Mouse (Mus musculus) macrophage (primary cell): ENCODE measurements around the gene Zfp831. TPM values are rescaled to one million over a fixed set of nuclear protein-coding genes. Genes with fewer than 3 reads are reported as not detected.

Experiments used
- H3K27ac ChIP-seq: fragments of 350-480 bp; formaldehyde crosslinking; 2 replicates; pipeline ENCODE4 v1.9.0; 2021
- H3K36me3 ChIP-seq: fragments of 350-480 bp; formaldehyde crosslinking; 2 replicates; pipeline ENCODE4 v1.9.0; 2021; ENCODE audit errors: inconsistent target
- H3K4me3 ChIP-seq: fragments of 350-480 bp; formaldehyde crosslinking; 2 replicates; pipeline ENCODE4 v1.9.0; 2021; ENCODE audit errors: inconsistent target
- H3K79me2 ChIP-seq: fragments of 350-480 bp; formaldehyde crosslinking; 2 replicates; pipeline ENCODE4 v1.9.0; 2021; ENCODE audit errors: inconsistent target
- WGBS: methylation state at CpG from one replicate; pipeline ENCODE4 v1.1.7; 2026; ENCODE audit warnings: inconsistent platforms; ENCODE audit not compliant: missing documents; 5-methylcytosine and 5-hydroxymethylcytosine counted together
- polyA plus RNA-seq: library from polyadenylated mRNA; stranded (reverse); fragments of 250-400 nt; gene quantifications from 3 replicates; pipeline ENCODE4 v1.2.4, GENCODE M21; 2018; ENCODE audit warnings: inconsistent platforms

Zfp831 gene
- polyA plus RNA-seq, 1 experiment from 2014 or later: 0.03 TPM

- no peaks in the 10 kb centered on the region for H3K79me2 ChIP-seq
- H3K27ac ChIP-seq: no peak overlapping the region
- H3K4me3 ChIP-seq: no peak overlapping the region
- WGBS: 77% methylated on average over 8 of the region's 8 CpGs
- H3K36me3 ChIP-seq: no peaks in the 10 kb centered on the region
Observed at GRCm38 (mm10) chr2:174613221-174613620, 30.1 kb upstream of the Zfp831 start.

GRCm38 (mm10) chr2:174613921-174614441 is 29.4 kb upstream of the Zfp831 start:
- WGBS: 1% methylated on average over 11 of the region's 11 CpGs
- Histone ChIP-seq H3K27ac (no peak overlapping the region), H3K36me3 (no peaks in the 10 kb centered on the region), H3K4me3 (no peak overlapping the region), H3K79me2 (no peaks in the 10 kb centered on the region)

GRCm38 (mm10) chr2:174621881-174622280 is 21.5 kb upstream of the Zfp831 start:
- Histone ChIP-seq H3K4me3 (no peak overlapping the region), H3K79me2 (no peaks in the 10 kb centered on the region), H3K27ac (no peak overlapping the region), H3K36me3 (no peaks in the 10 kb centered on the region)
- 90% methylated on average over 7 of the region's 7 CpGs for WGBS

- H3K79me2 ChIP-seq: no peaks in the 10 kb centered on the region
- no peak overlapping the region for H3K4me3 ChIP-seq
- WGBS: 92% methylated on average over 7 of the region's 7 CpGs
- H3K27ac ChIP-seq: no peak overlapping the region
- no peaks in the 10 kb centered on the region for H3K36me3 ChIP-seq
Observed at GRCm38 (mm10) chr2:174624430-174624829, 18.9 kb upstream of the Zfp831 start.

- WGBS: 90% methylated on average over 8 of the region's 8 CpGs
- H3K36me3 ChIP-seq: no peaks in the 10 kb centered on the region
- no peak overlapping the region for H3K4me3 ChIP-seq
- no peaks in the 10 kb centered on the region for H3K79me2 ChIP-seq
- H3K27ac ChIP-seq: no peak overlapping the region
Observed at GRCm38 (mm10) chr2:174627021-174627420, 16.3 kb upstream of the Zfp831 start.

GRCm38 (mm10) chr2:174629299-174629850 is 14.0 kb upstream of the Zfp831 start:
- Histone ChIP-seq H3K36me3 (no peaks in the 10 kb centered on the region), H3K4me3 (no peak overlapping the region), H3K79me2 (no peaks in the 10 kb centered on the region), H3K27ac (no peak overlapping the region)
- 69% methylated on average over 6 of the region's 6 CpGs for WGBS

- Histone ChIP-seq H3K36me3 (no peaks in the 10 kb centered on the region), H3K4me3 (no peak overlapping the region), H3K27ac (no peak overlapping the region), H3K79me2 (no peaks in the 10 kb centered on the region)
- WGBS: no CpG with 5 or more reads among the region's 1 CpGs
Observed at GRCm38 (mm10) chr2:174636750-174637149, 6.6 kb upstream of the Zfp831 start.

GRCm38 (mm10) chr2:174644975-174645374 is 1.6 kb downstream of the Zfp831 start:
- Histone ChIP-seq H3K4me3 (no peak overlapping the region), H3K79me2 (no peaks in the 10 kb centered on the region), H3K27ac (no peak overlapping the region), H3K36me3 (no peaks in the 10 kb centered on the region)
- WGBS: 98% methylated on average over 10 of the region's 10 CpGs

- WGBS: 82% methylated on average over 4 of the region's 4 CpGs
- Histone ChIP-seq H3K27ac (no peak overlapping the region), H3K4me3 (no peak overlapping the region), H3K79me2 (no peaks in the 10 kb centered on the region), H3K36me3 (no peaks in the 10 kb centered on the region)
Observed at GRCm38 (mm10) chr2:174652864-174653263, 9.5 kb downstream of the Zfp831 start.

- no peak overlapping the region for H3K27ac ChIP-seq
- H3K4me3 ChIP-seq: no peak overlapping the region
- no peaks in the 10 kb centered on the region for H3K79me2 ChIP-seq
- WGBS: 80% methylated on average over 5 of the region's 5 CpGs
- no peaks in the 10 kb centered on the region for H3K36me3 ChIP-seq
Observed at GRCm38 (mm10) chr2:174655341-174655740, 12.0 kb downstream of the Zfp831 start.

GRCm38 (mm10) chr2:174658229-174658844 is 15.0 kb downstream of the Zfp831 start:
- Histone ChIP-seq H3K36me3 (no peaks in the 10 kb centered on the region), H3K4me3 (no peak overlapping the region), H3K79me2 (no peaks in the 10 kb centered on the region), H3K27ac (no peak overlapping the region)
- 67% methylated on average over 8 of the region's 8 CpGs for WGBS

- no peak overlapping the region for H3K27ac ChIP-seq
- no peaks in the 10 kb centered on the region for H3K36me3 ChIP-seq
- H3K4me3 ChIP-seq: no peak overlapping the region
- WGBS: 89% methylated on average over 4 of the region's 4 CpGs
- H3K79me2 ChIP-seq: no peaks in the 10 kb centered on the region
Observed at GRCm38 (mm10) chr2:174659874-174660273, 16.5 kb downstream of the Zfp831 start.

- H3K36me3 ChIP-seq: no peaks in the 10 kb centered on the region
- H3K79me2 ChIP-seq: no peaks in the 10 kb centered on the region
- H3K27ac ChIP-seq: no peak overlapping the region
- WGBS: 95% methylated on average over 9 of the region's 9 CpGs
- H3K4me3 ChIP-seq: no peak overlapping the region
Observed at GRCm38 (mm10) chr2:174660321-174660720, 17.0 kb downstream of the Zfp831 start.

GRCm38 (mm10) chr2:174661436-174662171 is 18.3 kb downstream of the Zfp831 start:
- Histone ChIP-seq H3K27ac (no peak overlapping the region), H3K79me2 (no peaks in the 10 kb centered on the region), H3K4me3 (no peak overlapping the region), H3K36me3 (no peaks in the 10 kb centered on the region)
- WGBS: 85% methylated on average over 7 of the region's 7 CpGs

GRCm38 (mm10) chr2:174662593-174662992 is 19.3 kb downstream of the Zfp831 start:
- 94% methylated on average over 1 of the region's 1 CpGs for whole genome bisulfite sequencing
- H3K27ac ChIP-seq: no peak overlapping the region
- no peak overlapping the region for H3K4me3 ChIP-seq
- H3K79me2 ChIP-seq: no peaks in the 10 kb centered on the region
- H3K36me3 ChIP-seq: no peaks in the 10 kb centered on the region
